Mouse (Mus musculus) myocyte (in vitro differentiated cells): ENCODE measurements around the gene Ttc28.

ENCODE experiments used
- E2F4 ChIP-seq: IDR thresholded peaks from one replicate; pipeline ENCODE4 v1.6.1; 2011; ENCODE audit warnings: mild to moderate bottlenecking, control low read depth, moderate library complexity; ENCODE audit not compliant: insufficient read depth
- MYOG ChIP-seq, 3 experiments: IDR thresholded peaks; one replicate each; pipeline ENCODE4 v1.6.1; 2011; ENCODE audit warnings: control low read depth in 2 of 3, low read depth in 2 of 3, mild to moderate bottlenecking in 2 of 3; ENCODE audit not compliant: insufficient read length in 2 of 3, control insufficient read depth in 1 of 3, insufficient read depth in 1 of 3
- POLR2A ChIP-seq: IDR thresholded peaks from one replicate; pipeline ENCODE4 v1.6.1; 2011; ENCODE audit warnings: low read depth, mild to moderate bottlenecking, control low read depth, moderate library complexity; ENCODE audit not compliant: insufficient read length
- POLR2AphosphoS2 ChIP-seq: IDR thresholded peaks from one replicate; pipeline ENCODE4 v1.6.1; 2011; ENCODE audit warnings: low read depth, control low read depth; ENCODE audit not compliant: insufficient read length
- SRF ChIP-seq: IDR thresholded peaks from one replicate; pipeline ENCODE4 v1.6.1; 2011; ENCODE audit warnings: low read depth; ENCODE audit not compliant: control insufficient read depth, insufficient read length
- USF1 ChIP-seq: IDR thresholded peaks from one replicate; pipeline ENCODE4 v1.6.1; 2011; ENCODE audit warnings: low read depth, mild to moderate bottlenecking, control low read depth, moderate library complexity

- TF ChIP-seq SRF (no peak), E2F4 (no peak), POLR2A (no peak), MYOG (IDR thresholded peaks at IDR 0.05; ENCODE audit: control insufficient read depth in 1 of 3, insufficient read depth in 1 of 3, insufficient read length in 2 of 3, low read depth in 2 of 3) (no peak), POLR2AphosphoS2 (no peak), USF1 (no peak)
Measured at GRCm38 (mm10) chr5:110924636-110925035, 45.0 kb downstream of the Ttc28 start.
